Mouse (Mus musculus): ENCODE measurements around the gene Map3k3.
A peak's percentile ranks its signal among the peaks of the same experiment; 100 is the strongest.

The Map3k3 gene

DNA sequence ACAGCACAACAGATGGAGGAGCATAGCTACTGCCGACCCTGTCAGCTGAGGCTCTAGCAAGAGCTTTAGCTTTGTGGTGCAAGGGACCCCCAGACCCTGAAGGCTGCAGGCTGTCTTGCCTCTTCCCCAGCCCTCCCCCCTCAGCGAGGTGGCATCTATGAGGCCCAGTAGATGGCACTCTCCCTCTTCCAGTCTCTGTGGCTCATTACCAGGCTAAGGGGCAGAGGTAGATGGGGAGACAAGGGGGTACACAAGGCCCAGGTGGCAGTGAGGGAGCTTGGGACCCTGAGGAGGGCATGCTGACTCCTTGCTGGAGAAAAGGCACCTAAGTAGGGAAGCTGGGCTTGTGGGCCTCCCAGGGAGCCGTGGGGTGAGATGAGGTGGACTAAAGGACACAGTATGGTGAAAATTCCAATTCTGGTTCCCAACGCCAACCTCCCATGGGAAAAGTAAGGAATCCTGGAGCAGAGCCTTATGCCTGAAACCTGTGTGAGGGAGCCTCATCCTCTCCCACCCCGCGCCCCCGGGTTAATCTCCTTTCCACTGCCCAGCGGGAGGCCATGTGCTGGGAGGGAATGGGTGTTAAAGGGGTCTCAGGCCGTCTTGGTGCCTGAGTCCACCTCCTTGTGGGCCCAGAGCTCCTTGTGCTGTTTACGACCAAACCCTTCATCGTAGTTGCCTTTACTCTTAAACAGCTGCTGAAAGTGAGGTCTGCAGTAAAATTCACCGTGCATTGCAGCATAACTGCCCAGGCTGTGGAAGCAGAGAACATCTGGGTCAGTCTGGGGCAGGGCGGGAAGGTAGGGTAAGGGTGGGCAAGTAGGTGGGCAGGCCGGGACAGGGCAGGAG, 73.9 kb downstream of the Map3k3 start:
- no peak for DNase-seq (ENCODE audit: low read depth, low spot score)

- no peak for DNase-seq (ENCODE audit: low read depth, low spot score)
Measured at GRCm38 (mm10) chr11:106158930-106159215, 74.5 kb downstream of the Map3k3 start.

GRCm38 (mm10) chr11:106159216-106159920, 75.0 kb downstream of the Map3k3 start:
- no peak for DNase-seq (ENCODE audit: low read depth, low spot score)

DNA sequence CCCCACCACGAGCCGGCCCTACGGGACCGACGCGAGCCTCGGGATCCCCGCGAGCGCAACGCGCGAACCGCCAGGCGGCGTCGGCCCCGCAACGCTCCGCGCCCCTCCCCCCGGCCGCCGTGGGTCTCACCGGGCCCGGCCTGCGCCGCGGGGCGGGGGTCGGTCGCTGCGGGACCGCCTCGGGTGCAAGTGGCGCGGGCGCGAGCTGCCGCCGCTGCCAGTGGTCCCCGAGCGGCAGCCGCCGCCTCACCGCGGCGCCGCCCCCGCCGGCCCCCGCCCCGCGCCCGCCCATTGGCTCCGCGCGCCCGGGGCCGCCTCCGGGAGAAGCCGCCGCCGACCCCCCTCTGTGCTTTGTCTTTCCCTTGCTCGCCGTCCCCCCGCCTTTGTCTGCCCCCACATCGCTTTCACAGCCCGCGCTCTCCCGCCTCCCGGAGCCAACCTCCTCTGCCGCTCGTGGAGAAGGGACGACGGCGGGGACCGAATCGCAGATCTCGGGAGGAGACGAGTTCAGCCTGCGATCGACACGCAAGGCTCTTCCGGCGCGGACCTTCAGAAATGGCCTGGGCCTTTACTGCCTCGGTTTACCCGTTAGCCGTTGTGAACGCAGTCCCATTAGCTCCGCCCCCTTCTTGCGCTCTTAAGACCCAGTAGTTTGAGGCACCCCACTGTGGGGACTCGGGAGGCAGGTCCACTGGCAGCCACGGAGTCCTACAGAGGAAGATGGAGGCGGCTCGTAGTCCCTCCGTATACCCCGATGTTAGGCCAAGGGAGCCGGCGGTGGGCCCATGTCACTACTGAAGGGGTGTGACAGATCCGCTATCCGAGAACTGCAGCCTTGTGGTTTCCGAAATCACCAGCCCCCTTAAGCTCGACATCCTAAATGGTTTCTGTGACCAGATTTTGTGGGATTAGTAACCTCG, 75.8 kb downstream of the Map3k3 start:
- DNase-seq (ENCODE audit: low read depth, low spot score), result peak; percentile 52

DNA sequence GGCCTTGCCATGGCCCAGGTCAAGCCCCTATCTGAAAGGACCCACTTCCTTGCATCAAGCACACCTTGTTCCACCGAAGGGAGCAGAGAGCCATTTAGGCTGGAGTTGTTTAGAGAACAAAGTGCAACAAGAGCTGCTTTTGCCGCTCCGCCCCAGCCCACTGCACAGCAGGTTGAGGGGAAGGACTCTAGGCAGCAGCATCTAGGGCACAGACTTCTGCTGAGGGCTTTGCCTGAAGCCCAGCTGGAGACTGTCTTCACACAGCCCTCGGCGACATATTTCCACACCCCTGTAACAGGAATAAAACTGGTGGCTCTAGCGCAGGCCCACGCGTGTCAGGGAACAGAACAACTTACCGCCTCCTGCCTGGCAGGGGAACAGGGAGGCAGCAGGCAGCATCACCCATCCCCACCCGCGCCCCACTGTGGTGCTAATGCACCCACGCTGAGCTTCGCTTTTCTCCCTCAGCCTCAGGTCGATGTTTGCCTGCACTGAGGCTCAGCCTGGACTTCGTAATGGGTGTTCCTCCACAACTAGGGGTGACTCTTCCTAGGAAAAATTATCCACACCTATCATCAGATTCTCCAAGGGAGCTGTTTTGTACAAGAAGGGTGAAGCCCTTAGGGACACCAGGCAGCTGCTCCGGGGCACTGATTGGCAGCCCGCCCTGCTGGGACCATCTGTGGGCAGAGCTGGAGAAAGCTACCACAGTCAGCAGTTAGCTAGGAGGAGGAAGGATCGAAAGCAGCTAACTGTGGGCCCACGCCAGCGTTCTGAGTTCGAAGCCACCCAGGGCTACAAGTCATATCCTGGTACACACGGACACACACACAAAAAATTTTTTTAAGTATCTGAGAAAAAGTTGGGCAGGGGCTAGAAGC, 76.7 kb downstream of the Map3k3 start, which contains the start of the genes Gm10840 and Limd2:
Gene Gm10840 (plus strand): TSS at position 10 of the 881 bp plus-strand sequence.
Gene Limd2 (minus strand): TSS at position 20 of the 881 bp plus-strand sequence.
- DNase-seq (ENCODE audit: low read depth, low spot score), result peak; percentile 53

- no peak for DNase-seq (ENCODE audit: low read depth, low spot score)
Measured at GRCm38 (mm10) chr11:106162237-106162636, 77.8 kb downstream of the Map3k3 start.

DNA sequence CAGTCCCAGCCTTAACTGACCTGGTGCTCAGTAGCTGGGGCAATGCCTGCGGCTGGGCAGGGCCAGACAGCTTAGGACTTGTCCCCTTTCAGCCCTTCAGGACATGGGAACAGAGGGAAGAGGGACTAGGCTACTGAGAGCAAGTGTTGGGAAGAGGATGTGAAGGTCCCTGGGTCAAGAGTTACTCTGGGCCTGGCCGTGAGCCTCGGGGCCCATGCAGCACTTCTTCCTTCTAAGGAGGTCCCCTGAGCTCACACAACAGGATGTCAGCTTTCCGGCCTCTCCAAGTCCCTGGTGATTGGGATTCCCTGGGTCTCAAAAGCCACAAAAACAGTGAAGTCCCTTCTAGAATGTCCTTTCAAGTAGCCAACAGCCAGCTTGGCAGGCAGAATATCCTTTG, 79.1 kb downstream of the Map3k3 start:
- no peak for DNase-seq (ENCODE audit: low read depth, low spot score)

GRCm38 (mm10) chr11:106164601-106165180, 80.3 kb downstream of the Map3k3 start:
- DNase-seq (ENCODE audit: low read depth, low spot score), result no peak

GRCm38 (mm10) chr11:106167435-106167834, 83.0 kb downstream of the Map3k3 start:
- no peak for DNase-seq (ENCODE audit: low read depth, low spot score)

GRCm38 (mm10) chr11:106170807-106171206, 86.4 kb downstream of the Map3k3 start:
- peak; percentile 64 for DNase-seq (ENCODE audit: low read depth, low spot score)

GRCm38 (mm10) chr11:106173228-106173627, 88.8 kb downstream of the Map3k3 start:
- no peak for DNase-seq (ENCODE audit: low read depth, low spot score)

DNA sequence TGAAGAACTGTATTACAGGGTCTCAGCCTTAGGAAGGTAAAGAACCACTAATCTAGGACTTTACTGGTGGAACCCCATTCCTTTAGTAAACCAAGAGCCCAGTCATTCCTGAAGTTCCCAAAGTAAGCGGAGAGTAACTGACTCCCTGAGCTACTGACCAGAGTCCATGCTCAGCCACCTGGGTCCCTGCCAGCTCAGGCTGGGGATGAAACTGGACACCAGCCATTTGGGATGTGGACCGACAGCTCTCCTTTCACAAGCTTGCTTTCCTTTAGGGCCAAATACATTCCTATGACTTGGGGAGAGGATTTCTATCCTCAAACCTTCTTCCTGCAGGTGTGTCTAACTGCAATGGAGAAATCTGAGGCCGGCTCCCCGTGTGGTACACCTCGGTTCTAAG, 90.0 kb downstream of the Map3k3 start:
- DNase-seq (ENCODE audit: low read depth, low spot score), result no peak

- DNase-seq (ENCODE audit: low read depth, low spot score), result no peak
Measured at GRCm38 (mm10) chr11:106175081-106175480, 90.7 kb downstream of the Map3k3 start.

- no peak for DNase-seq (ENCODE audit: low read depth, low spot score)
Measured at GRCm38 (mm10) chr11:106176372-106176771, 92.0 kb downstream of the Map3k3 start.

DNA sequence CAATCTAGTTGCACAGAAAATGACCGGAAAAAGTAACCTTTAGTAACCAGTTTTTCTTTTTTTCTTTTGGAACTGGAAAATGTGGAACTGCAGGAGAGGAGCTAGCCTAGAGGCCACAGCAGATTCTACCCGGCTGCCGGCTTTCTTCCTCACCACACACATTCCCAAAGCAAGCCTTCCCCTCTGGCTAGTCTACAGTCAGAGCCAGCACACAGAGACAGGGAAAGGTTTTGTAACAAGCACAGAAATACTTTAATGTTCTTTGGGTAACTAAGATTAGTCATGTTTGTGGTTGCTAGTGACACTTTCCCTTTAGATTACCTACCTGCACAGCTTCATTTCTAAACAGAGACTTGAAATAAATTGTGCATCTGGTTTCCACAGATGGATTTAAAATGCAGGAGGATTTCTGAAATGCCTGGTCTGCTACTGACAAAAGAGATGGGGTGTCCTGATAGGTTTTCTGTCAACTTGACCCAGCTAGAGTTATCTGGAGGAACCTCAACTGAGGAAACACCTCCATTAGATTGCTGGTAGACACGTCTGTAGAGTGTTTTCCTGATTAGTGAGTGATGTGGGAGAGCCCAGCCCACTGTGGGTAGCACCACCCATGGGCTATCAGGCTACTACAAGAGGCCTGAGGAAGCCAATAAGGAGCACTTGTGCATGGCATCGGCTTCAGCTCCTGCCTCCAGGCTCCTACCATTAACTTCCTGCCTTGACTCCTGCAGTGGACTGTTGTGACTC, 93.8 kb downstream of the Map3k3 start:
- DNase-seq (ENCODE audit: low read depth, low spot score), result no peak

- DNase-seq (ENCODE audit: low read depth, low spot score), result no peak
Measured at GRCm38 (mm10) chr11:106179711-106180448, 95.5 kb downstream of the Map3k3 start.

- no peak for DNase-seq (ENCODE audit: low read depth, low spot score)
Measured at GRCm38 (mm10) chr11:106180449-106180801, 96.0 kb downstream of the Map3k3 start.

DNA sequence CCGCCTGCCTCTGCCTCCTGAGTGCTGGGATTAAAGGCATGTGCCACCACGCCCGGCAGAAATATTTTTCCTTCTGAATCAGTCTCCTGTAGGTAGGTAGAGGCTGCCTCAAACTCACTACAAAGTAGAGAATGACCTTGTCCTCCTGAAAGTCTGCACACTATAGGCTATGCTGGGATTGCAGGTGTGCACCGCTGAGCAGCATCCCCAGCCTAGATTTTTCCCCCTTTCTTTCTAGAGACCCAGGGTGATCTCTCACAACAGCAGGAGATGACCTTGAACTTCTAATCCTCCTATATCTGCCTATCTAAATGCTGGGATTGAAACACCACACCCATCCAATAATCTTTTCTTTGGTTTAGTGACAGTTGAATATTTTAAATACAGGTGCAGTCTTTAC, 102.9 kb downstream of the Map3k3 start:
- DNase-seq (ENCODE audit: low read depth, low spot score), result peak; percentile 82

DNA sequence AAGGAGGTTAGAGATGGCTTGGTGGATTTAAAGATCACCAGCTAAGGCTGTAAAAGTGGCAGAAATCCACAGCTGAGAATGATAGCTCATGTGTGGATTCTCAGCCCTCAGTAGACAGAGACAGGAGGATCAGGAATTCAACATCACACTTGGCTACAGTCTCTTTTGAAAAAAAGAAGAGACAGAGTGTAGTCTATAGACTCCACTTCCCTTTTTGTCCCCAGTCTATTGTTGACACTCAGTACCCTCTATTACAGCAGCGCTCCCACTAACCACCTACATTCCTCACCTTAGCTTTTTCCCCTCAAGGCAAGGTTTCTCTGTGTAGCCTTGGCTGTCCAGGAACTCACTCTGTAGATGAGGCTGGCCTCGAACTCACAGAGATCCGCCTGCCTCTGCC, 107.3 kb downstream of the Map3k3 start:
- no peak for DNase-seq (ENCODE audit: low read depth, low spot score)
